Mouse (Mus musculus): ENCODE data around the gene St6galnac3.

The St6galnac3 gene

DNA sequence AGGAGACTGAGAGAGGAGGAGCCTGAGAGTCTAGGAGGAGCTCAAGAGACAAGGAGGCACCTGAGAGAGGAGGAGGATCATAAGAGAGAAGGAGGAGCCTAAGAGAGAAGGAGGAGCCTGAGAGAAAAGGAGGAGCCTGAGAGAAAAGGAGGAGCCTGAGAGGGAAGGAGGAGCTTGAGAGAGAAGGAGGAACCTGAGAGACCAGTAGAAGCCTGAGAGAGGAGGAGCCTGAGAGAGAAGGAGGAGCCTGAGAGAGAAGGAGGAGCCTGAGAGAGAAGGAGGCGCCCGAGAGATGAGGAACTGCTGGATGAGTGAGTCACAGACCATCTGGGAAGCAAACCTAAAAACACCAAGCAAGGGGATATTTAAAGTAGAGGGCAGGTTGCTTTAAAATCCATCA, 551.4 kb downstream of the St6galnac3 start:
- no peak for DNase-seq (ENCODE audit: low read depth in 1 of 2, low spot score in 2 of 2)

DNA sequence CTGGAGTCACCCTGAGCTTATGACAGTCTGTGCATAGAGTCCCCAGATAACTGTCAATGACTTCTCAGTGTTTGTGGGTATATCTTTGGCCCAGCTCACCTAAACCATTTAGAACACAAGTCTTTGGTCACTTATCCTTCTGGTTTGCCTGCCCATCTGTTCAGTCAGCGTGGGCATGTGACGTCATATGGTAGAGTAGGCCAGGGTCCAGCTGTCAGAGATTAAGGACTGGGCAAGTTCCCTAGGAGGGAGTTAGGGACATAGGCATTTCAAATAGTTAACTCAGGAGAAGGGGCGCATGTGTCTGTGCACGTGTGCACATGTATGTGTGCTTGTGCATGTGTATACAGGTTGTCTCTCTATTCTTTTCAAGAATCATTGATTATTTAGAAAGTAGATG, 554.8 kb downstream of the St6galnac3 start:
- no peak for DNase-seq (ENCODE audit: low read depth in 1 of 2, low spot score in 2 of 2)

DNA sequence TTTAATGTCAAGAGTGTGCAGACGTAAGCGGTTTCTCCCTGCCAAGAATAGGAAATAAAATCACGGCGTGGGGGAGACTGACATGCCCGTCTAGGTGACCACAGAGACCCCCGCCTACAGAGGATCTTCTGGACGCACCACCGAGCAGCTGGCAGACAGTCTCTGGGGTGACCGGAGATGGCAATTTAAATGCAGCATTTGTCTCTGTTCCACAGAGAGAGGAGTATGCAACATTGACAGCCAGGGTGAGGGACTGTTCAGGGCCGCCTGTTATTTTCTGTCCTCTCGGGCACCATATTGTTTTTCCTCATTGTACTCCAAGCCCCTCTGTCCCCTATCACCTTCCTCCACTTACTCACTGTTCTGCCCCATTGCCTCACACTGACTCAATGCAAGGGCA, 555.2 kb downstream of the St6galnac3 start:
- no peak for DNase-seq (ENCODE audit: low read depth in 1 of 2, low spot score in 2 of 2)

DNA sequence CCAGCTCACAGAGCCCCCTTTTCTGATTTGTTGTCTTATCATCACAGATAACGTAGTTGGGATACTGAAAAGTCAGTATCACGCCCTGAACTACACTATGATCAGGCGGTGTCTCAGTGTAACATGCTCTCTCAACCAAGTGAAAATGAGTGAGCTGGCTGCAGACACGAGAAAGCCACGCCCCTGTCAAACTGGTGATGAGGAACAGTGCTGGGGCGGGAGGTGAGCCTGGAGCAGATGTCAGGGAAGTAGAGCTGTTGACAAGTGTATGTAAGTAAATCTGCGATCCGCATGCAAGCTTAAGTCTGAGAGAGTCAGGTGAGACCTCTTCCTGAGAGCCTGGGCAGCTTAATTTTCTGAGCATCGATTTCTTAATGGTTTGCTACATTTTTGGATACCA, 563.3 kb downstream of the St6galnac3 start:
- DNase-seq (ENCODE audit: low read depth in 1 of 2, low spot score in 2 of 2): no peak

DNA sequence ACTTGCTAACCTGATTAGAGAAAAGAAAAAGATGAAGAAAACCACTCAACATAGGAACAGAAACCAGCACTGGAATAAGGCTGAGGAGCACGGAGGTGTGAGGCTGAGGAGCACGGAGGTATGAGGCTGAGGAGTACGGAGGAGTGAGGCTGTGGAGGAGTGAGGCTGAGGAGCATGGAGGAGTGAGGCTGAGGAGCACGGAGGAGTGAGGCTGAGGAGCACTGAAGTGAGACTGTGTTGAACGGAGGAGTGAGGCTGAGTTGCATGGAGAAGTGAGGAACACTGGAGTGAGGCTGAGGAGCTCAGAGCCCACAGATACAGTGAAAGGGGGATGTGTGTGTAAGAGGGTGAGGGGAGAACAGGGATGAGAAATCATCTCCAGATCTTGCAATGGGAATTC, 564.3 kb downstream of the St6galnac3 start:
- DNase-seq (ENCODE audit: low read depth in 1 of 2, low spot score in 2 of 2): no peak

DNA sequence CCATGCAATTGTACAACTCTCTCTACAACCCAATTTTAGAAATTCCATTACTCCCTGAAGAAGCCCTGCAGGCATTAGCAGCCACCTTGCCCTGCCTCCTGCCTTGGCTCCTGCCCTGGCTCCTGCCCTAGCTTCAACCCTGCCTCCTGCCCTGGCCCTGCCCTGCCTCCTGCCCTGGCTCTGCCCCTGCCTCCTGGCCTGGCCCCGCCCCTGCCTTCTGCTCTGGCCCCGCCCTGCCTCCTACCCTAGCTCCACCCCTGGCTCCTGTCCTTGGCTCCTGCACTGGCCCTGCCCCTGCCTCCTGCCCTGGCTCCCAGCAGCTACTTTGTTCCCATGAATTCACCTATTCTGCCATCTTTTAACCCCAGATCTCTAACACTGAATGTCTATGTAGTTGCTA, 576.1 kb downstream of the St6galnac3 start:
- no peak for DNase-seq (ENCODE audit: low read depth in 1 of 2, low spot score in 2 of 2)

Data from monocyte, adult 2 months (primary cell).